Mouse (Mus musculus): Measurements from ENCODE around the gene Gpr39. TPM values are rescaled to one million over a fixed set of nuclear protein-coding genes. Genes with fewer than 3 reads are reported as not detected.
"Not testable (repeated sequence)": the region's sequence is repeated elsewhere in the genome, so short reads cannot be mapped to it uniquely, and the experiment has no call there.

The Gpr39 gene
- not detected in 2 replicates for polyA plus RNA-seq (2016; fragmentation: Nextera tagmentation; extraction: Ambion mirVana)

- ATAC-seq (ENCODE audit: low FRiP score, low read depth) = no peak
- Histone ChIP-seq H3K4me2 (replicated peaks) (no peak within 1 kb of the TSS), H3K27ac (replicated peaks) (no peak within 1 kb of the TSS), H3K36me3 (no peaks in the 10 kb centered on the region), H3K4me1 (no peaks in the 10 kb centered on the region), H3K27me3 (no peaks in the 10 kb centered on the region), H3K9me3 (no peaks in the 10 kb centered on the region), H3K4me3 (no peak within 1 kb of the TSS), H3K9ac (replicated peaks) (no peak within 1 kb of the TSS)
- WGBS = 67% methylated on average over 15 of the region's 15 CpGs
These were observed at the start of gene Gpr39 for GRCm38 (mm10) chr1:125676790-125677273. Gene Gpr39, plus strand, starts transcription at chr1:125676995.

GRCm38 (mm10) chr1:125639501-125640253 is 37.1 kb upstream of the Gpr39 start:
- WGBS = 50% methylated on average over 8 of the region's 8 CpGs
- ATAC-seq (ENCODE audit: low FRiP score, low read depth) = no peak
- Histone ChIP-seq H3K4me1 (no peaks in the 10 kb centered on the region), H3K4me2 (replicated peaks) (no peak overlapping the region), H3K4me3 (no peak overlapping the region), H3K9ac (replicated peaks) (no peak overlapping the region), H3K27me3 (no peaks in the 10 kb centered on the region), H3K9me3 (no peaks in the 10 kb centered on the region), H3K27ac (replicated peaks) (no peak overlapping the region), H3K36me3 (no peaks in the 10 kb centered on the region)

DNA sequence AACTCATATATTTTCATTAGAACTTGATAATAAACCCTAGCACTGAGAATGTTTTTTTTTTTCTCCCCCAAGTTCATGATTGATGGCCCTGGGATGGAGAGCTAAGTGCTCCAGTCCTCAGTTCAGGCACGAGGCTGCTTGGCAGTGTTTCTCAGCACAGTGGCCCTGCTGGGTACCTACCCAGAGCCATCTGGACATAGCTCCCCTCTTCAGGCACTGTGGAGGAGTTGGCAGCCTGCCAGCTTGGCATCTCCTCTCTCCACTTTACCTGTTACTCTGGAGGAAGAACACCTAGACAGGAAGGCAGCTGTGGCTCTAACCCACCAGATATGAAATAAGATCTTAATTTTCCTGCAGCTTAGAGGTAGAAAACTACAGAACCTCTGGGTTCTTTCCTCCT is 33.2 kb upstream of the Gpr39 start:
- H3K36me3 ChIP-seq = no peaks in the 10 kb centered on the region
- no peak overlapping the region for H3K4me3 ChIP-seq
- no peaks in the 10 kb centered on the region for H3K4me1 ChIP-seq
- no peaks in the 10 kb centered on the region for H3K27me3 ChIP-seq
- no peaks in the 10 kb centered on the region for H3K9me3 ChIP-seq
- no peak overlapping the region for H3K27ac ChIP-seq (replicated peaks)
- no peak overlapping the region for H3K9ac ChIP-seq (replicated peaks)
- H3K4me2 ChIP-seq (replicated peaks) = no peak overlapping the region
- WGBS = 64% methylated on average over 1 of the region's 1 CpGs
- ATAC-seq (ENCODE audit: low FRiP score, low read depth) = no peak

- not testable (repeated sequence) for H3K4me1 ChIP-seq; H3K36me3 ChIP-seq; H3K4me2 ChIP-seq (replicated peaks); H3K27ac ChIP-seq (replicated peaks); H3K9me3 ChIP-seq; H3K4me3 ChIP-seq; H3K9ac ChIP-seq (replicated peaks); H3K27me3 ChIP-seq; ATAC-seq (ENCODE audit: low FRiP score, low read depth)
- WGBS = 90% methylated on average over 2 of the region's 2 CpGs
These were observed 30.0 kb upstream of the Gpr39 start for GRCm38 (mm10) chr1:125646816-125647215.

DNA sequence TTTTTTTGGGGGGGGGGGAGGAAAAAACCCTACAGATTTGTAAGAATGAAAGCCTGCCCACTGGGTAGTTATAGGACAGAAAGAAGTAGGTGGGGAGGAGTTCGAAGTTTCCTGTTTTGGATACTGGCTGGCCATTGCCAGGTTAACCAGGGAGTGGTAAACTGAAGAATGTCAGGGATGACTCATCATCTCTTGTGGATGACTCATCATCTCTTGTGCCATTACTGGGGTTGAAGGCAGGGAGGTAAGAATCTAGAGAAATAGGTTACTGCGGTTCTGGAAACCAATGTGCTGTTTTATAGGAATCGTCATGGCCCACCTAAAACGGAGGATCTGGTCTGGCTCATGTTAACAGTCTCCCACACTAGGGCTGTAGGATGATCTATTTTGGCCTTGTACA is 28.8 kb upstream of the Gpr39 start:
- Histone ChIP-seq H3K9ac (replicated peaks) (no peak overlapping the region), H3K36me3 (no peaks in the 10 kb centered on the region), H3K4me1 (no peaks in the 10 kb centered on the region), H3K27me3 (no peaks in the 10 kb centered on the region), H3K4me3 (no peak overlapping the region), H3K4me2 (replicated peaks) (no peak overlapping the region), H3K27ac (replicated peaks) (no peak overlapping the region), H3K9me3 (no peaks in the 10 kb centered on the region)
- no peak for ATAC-seq (ENCODE audit: low FRiP score, low read depth)
- WGBS = 93% methylated on average over 4 of the region's 4 CpGs

DNA sequence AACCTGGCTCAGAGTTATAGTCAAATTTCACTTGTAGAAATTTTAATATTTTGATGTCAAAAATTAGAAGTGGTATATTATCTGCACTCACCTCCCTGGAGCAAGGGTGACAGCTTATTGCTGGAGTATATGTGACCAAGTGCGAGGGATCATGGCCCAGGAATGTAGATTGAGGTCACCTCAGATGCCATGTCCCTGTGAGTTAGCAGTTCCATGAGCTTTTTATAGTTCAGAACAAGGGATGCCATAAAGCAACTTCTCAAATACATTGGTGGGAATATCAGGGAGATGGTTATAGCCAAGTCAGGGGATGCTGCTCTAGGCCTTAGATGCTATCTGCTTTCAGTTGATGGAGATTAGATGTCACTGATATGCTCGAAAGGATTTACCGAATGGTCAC is 27.7 kb upstream of the Gpr39 start:
- Histone ChIP-seq H3K27me3 (no peaks in the 10 kb centered on the region), H3K9me3 (no peaks in the 10 kb centered on the region), H3K4me2 (replicated peaks) (no peak overlapping the region), H3K27ac (replicated peaks) (no peak overlapping the region), H3K9ac (replicated peaks) (no peak overlapping the region), H3K4me1 (no peaks in the 10 kb centered on the region), H3K4me3 (no peak overlapping the region), H3K36me3 (no peaks in the 10 kb centered on the region)
- over 99% methylated on average over 3 of the region's 3 CpGs for WGBS
- ATAC-seq (ENCODE audit: low FRiP score, low read depth) = no peak

GRCm38 (mm10) chr1:125652836-125653594 is 23.8 kb upstream of the Gpr39 start:
- Histone ChIP-seq H3K4me1 (no peaks in the 10 kb centered on the region), H3K9ac (replicated peaks) (no peak overlapping the region), H3K9me3 (no peaks in the 10 kb centered on the region), H3K4me2 (replicated peaks) (no peak overlapping the region), H3K27me3 (no peaks in the 10 kb centered on the region), H3K36me3 (no peaks in the 10 kb centered on the region), H3K4me3 (no peak overlapping the region), H3K27ac (replicated peaks) (no peak overlapping the region)
- 79% methylated on average over 1 of the region's 1 CpGs for whole genome bisulfite sequencing
- no peak for ATAC-seq (ENCODE audit: low FRiP score, low read depth)

- H3K4me2 ChIP-seq (replicated peaks) = no peak overlapping the region
- H3K27ac ChIP-seq (replicated peaks) = no peak overlapping the region
- no peaks in the 10 kb centered on the region for H3K36me3 ChIP-seq
- whole genome bisulfite sequencing = 86% methylated on average over 5 of the region's 5 CpGs
- no peaks in the 10 kb centered on the region for H3K27me3 ChIP-seq
- no peak overlapping the region for H3K4me3 ChIP-seq
- H3K4me1 ChIP-seq = no peaks in the 10 kb centered on the region
- no peak for ATAC-seq (ENCODE audit: low FRiP score, low read depth)
- no peaks in the 10 kb centered on the region for H3K9me3 ChIP-seq
- no peak overlapping the region for H3K9ac ChIP-seq (replicated peaks)
These were observed 19.4 kb upstream of the Gpr39 start for GRCm38 (mm10) chr1:125657416-125657815.

GRCm38 (mm10) chr1:125660151-125660550 is 16.6 kb upstream of the Gpr39 start:
- Histone ChIP-seq H3K4me2 (replicated peaks) (no peak overlapping the region), H3K9me3 (no peaks in the 10 kb centered on the region), H3K27me3 (no peaks in the 10 kb centered on the region), H3K4me1 (no peaks in the 10 kb centered on the region), H3K36me3 (no peaks in the 10 kb centered on the region), H3K4me3 (no peak overlapping the region), H3K9ac (replicated peaks) (no peak overlapping the region), H3K27ac (replicated peaks) (no peak overlapping the region)
- 90% methylated on average over 4 of the region's 4 CpGs for whole genome bisulfite sequencing
- no peak for ATAC-seq (ENCODE audit: low FRiP score, low read depth)

DNA sequence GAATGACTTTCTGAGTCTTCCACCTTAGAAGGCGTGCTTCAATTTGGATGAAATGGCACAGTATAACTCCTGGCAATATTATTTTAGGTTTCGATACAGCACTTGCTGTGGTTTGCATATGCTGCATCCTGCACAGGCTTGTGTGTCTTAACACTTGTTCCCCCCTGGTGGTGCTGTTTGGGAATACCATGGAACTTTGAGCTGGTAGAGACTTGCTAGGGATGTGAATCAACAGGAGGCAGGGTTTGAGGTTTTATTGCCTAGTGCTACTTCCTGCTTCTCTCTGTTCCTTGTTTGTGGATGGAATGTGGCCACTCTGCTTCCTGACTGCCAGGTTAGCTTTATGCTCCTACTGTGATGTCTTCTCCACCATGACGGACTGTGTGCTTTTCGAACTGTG is 15.9 kb upstream of the Gpr39 start:
- Histone ChIP-seq H3K4me1 (no peaks in the 10 kb centered on the region), H3K4me2 (replicated peaks) (no peak overlapping the region), H3K9ac (replicated peaks) (no peak overlapping the region), H3K36me3 (no peaks in the 10 kb centered on the region), H3K4me3 (no peak overlapping the region), H3K27me3 (no peaks in the 10 kb centered on the region), H3K27ac (replicated peaks) (no peak overlapping the region), H3K9me3 (no peaks in the 10 kb centered on the region)
- no peak for ATAC-seq (ENCODE audit: low FRiP score, low read depth)
- 94% methylated on average over 4 of the region's 4 CpGs for WGBS

DNA sequence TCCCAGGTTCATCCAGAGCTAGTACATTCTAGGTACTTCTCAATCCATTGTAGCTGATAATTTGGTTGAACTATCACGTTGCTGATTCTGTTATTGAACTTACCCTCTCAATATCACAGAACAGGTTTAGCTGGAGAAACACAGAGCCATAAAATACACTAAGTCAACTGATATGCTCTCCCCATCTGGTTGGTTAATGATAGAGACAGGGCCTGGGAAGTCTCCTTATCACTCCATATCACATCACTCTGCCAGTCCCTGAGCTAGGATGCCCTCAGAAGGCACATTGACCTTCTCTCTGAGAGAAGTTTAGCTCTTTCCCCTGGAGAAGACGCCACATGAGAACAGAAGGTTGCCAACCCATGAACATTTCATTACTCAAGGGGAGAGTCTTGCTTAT is 14.7 kb upstream of the Gpr39 start:
- no peaks in the 10 kb centered on the region for H3K27me3 ChIP-seq
- H3K4me2 ChIP-seq (replicated peaks) = no peak overlapping the region
- H3K36me3 ChIP-seq = no peaks in the 10 kb centered on the region
- WGBS = 77% methylated on average over 2 of the region's 2 CpGs
- no peak overlapping the region for H3K9ac ChIP-seq (replicated peaks)
- H3K4me3 ChIP-seq = no peak overlapping the region
- no peak for ATAC-seq (ENCODE audit: low FRiP score, low read depth)
- no peaks in the 10 kb centered on the region for H3K4me1 ChIP-seq
- no peaks in the 10 kb centered on the region for H3K9me3 ChIP-seq
- no peak overlapping the region for H3K27ac ChIP-seq (replicated peaks)

DNA sequence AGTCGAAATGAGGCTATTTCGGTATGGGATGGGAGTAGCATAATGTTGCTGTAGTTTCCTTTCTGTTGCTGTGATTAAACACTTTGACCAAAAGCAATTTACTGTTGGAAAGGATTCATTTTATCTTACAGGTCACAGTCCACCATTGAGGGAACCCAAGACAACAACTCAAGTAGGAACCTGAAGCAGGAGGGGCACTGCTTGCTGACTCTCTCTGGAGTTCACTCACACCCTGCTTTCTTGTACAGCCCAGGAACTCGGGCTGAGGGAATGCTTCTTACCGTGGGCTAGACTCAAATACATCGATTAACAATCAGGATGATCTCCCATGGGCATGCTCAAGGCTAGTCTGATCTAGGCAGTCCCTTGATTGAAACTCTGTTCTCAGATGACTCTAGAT is 14.1 kb upstream of the Gpr39 start:
- ATAC-seq (ENCODE audit: low FRiP score, low read depth) = no peak
- Histone ChIP-seq H3K9ac (replicated peaks) (no peak overlapping the region), H3K9me3 (no peaks in the 10 kb centered on the region), H3K27me3 (no peaks in the 10 kb centered on the region), H3K4me2 (replicated peaks) (no peak overlapping the region), H3K4me1 (no peaks in the 10 kb centered on the region), H3K36me3 (no peaks in the 10 kb centered on the region), H3K4me3 (no peak overlapping the region), H3K27ac (replicated peaks) (no peak overlapping the region)
- 87% methylated on average over 5 of the region's 5 CpGs for WGBS

Measured in midbrain, embryonic 12.5 days (tissue).